Mouse (Mus musculus) monocyte, adult 2 months (primary cell): ENCODE results near the gene Phox2a.

Experiments used
- DNase-seq, 2 experiments: peaks; one replicate each; pipeline ENCODE4 v3.0.0; 2022; ENCODE audit warnings: low spot score in 2 of 2, low read depth in 1 of 2

The Phox2a gene

DNA sequence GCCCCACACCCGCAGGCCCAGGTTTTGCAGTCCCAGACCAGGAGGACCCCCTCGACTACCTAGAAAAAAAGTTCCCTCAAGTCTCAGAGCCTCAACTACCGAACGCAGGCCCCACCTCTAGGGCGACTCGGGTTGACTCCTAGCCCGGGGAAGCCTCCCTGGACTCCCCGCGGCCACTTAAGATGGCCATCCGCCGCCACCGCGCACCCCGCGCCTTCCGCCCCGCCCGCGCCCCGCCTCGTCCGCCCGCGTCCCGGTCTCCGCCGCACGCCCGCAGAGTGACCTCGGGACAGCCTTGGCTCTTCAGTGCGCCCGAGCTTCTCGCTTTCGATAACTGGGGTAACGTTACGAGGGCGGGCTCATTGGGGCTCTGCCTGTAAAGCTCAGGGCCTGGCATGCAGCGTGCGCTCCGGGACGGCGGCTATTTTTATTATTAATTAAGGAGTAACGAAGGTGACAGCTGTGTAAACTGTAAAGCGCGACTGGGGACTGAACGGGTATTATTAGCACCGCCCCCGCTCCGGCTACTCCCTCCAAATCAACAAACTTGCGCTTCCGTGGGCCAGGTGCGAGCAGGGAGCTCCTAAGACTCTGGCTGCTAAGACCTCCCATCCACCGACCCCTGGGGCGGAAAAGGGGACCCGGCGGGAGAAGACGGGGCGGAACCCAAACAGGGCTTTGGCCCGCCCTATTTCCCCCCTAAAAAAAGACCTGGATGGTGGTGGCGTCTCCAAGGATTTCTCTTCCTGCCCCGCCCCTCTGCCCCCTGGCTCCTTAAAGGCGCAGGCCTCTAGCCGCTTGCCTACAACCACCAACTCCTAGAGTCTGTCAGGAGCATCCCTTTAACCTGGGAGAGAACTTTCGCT is 19.7 kb downstream of the Phox2a start, which contains the start of gene Inppl1:
TSS of gene Inppl1 (minus strand) at position 624 of the 866 bp plus-strand sequence.
- peak in 1 of 2 experiments; percentile 28 for DNase-seq

DNA sequence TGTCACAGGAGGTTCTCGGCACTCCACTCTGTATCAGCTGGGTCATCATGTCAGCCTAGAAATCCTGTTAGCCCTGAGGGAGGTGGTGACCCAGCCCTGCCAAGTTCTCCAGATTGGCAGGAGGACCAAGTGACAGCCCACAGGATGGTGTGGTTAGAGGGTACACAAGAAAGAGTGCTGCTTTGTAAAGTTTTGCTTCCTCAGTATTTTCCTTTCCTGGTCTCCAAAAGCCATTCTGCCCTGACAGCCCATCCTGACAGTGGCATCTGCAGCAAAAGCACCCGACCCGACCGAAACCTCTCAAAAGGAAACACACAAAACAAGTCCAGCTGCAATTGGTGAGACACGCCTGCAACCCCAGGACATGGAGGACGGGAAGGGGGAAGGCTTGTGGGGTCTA is 26.1 kb downstream of the Phox2a start:
- no peak for DNase-seq

DNA sequence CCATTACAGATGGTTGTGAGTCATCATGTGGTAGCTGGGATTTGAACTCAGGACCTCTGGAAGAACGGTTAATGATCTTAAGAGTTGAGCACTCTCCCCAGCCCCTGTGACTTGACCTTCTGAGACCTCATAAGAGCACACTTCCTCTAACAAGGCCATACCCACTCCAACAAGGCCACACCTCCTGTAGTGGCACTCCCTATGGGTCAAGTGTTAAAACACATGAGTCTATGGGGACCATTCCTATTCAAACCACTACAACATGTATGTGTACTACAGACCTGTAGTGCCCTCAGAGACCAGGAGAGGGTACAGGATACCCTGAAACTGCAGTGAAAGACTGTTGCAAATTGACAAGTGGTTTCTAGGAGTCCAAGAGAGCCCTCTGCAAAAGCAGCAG is 29.8 kb downstream of the Phox2a start:
- no peak for DNase-seq

DNA sequence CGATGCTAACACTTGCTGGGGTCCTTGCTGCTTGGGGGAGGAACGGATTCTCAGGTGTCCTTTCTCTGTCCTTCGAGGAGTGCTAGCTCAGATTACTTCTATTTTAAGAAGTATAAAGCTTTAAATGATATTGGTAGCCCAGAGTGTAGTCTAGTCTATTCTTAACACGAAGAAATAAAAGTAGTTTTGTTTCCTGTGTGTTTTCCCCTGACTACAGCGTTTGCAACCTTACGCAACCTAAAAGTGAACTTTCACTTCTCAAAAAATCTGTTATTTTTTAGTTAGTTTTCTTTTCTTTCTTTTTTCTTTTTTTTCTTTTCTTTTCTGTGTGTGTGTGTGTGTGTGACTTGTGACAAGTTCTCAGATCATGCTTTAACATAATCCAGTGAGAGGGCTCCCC is 33.6 kb downstream of the Phox2a start:
- no peak for DNase-seq

DNA sequence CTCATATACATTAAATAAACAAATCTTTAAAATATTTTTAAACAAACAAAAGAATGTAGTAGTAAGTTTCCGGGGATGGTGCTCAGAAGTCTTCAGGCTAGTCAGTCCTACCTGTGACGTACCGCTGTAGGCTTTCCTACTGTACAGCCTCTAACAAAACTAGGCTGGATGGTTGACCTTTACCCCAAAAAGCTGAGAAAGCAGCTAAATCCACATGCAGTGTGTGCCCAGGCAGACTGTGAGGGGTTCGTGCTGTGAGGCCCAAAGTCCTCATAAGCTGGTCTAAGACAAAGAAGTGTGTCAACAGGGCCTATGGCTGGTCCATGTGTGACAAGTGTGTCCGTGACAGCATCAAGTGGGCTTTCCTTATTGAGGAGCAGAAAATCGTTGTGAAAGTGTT is 34.7 kb downstream of the Phox2a start:
- no peak for DNase-seq

DNA sequence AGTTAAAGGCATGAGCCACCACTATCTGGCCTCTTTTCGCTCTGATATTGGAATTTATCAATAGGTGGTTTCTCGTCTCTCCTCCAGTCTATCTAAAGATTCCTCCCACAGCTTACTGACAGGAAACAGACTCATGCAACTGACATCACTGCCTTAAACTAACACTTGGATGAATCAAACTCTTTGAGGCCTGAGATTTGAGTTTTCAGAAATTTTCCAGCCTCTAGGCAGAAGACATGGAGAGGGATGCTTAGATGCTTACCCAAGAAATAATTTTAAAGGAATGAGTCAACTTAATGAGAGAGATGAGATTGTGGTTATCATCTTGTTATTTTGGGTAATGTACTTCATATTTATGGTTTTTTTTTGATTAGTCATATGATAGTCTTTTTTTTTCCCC is 35.7 kb downstream of the Phox2a start:
- DNase-seq: no peak

DNA sequence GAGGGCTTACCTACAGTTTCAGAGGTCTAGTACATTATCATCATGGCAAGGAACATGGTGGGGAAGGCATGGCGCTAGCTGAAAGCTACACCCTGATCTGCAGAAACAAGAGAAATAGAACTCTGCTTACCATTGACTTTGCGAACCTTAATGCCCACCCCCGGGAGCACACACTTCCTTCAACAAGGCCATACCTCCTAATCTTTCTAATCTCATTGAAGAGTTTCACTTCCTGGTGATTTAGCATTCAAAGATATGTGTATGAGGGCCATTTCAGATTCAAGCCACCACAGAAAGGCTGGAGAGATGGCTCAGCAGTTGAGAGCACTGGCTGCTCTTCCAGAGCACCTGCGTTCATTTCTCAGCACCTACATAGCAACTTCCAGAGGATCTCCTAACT is 39.0 kb downstream of the Phox2a start, which contains the start of gene Folr2:
TSS of gene Folr2 (minus strand) at position 101 of the 400 bp plus-strand sequence.
- DNase-seq: no peak

DNA sequence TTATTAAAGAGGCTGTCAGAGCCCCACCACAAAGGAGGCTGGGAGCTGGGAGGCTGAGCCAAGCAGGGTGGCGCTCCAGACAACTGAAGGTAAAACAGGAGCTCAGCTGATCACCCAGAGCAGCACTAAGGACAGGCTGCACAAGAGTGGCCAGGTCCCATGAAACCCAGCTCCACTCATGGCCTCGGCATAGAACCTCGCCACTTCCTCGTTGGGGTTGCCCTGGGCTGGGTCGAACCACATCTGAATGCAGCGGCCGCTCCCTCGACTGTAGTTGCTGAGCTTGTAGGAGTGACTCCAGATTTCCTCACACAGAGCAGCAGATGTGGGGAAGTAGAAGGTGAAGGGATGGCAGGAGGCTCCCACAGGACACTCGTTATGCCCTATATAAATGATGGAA is 40.2 kb downstream of the Phox2a start:
- DNase-seq: peak in 1 of 2 experiments; percentile 37

DNA sequence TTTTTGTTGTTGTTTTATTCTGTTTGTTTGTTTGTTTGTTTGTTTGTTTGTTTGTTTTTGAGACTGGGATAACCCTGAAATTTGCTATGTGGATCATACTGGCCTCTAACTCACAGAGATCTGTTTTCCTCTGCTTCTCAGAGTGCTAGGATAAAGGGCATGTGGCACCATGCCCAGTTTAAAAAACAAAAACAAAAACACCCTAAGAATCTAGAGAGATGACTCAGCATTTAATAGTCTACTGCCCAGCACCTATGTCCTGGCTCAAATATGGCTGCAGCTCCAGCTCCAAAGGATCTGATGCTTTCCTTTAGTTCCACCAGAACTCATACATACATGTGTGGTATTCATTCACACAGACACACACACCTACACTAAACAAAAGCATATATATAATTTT is 42.9 kb downstream of the Phox2a start:
- no peak for DNase-seq

DNA sequence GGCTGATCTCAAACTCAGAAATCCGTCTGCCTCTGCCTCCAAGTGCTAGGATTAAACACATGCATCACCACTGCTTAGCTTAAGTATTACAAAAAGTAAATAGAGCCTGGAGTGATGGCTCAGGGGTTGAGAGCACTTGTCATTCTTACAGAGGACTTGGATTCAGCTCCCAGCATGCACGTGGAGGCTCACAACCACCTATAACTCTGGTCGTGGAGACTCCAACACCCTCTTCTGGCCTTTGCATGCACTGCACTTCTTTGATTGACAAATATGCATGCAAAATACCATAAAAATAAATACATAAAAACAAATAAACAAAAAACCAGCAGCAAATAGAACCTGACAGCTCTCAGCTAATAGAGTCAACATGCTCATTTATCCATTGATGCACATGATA is 44.2 kb downstream of the Phox2a start:
- DNase-seq: no peak

DNA sequence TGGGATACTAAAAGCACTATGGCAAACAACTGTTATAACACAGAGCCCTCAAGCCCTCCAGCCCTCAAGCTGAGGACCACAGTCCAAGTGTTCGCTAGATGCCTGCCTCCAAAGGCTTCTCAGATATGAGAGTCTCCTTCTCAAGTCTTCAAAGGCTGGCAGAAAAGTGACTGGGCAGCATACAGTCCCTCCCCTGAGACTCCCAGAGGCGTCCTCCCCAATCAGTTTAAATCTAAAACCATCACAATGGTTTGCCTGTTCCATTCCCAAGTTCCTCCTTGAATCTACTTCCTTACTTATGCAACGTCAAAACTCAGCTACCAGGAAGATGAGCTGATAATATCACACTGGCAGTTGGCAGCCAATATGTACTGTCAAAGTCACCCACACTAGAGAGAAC is 45.3 kb downstream of the Phox2a start, which contains the start of gene Anapc15:
TSS of gene Anapc15 (plus strand) at position 301 of the 400 bp plus-strand sequence.
- no peak for DNase-seq

DNA sequence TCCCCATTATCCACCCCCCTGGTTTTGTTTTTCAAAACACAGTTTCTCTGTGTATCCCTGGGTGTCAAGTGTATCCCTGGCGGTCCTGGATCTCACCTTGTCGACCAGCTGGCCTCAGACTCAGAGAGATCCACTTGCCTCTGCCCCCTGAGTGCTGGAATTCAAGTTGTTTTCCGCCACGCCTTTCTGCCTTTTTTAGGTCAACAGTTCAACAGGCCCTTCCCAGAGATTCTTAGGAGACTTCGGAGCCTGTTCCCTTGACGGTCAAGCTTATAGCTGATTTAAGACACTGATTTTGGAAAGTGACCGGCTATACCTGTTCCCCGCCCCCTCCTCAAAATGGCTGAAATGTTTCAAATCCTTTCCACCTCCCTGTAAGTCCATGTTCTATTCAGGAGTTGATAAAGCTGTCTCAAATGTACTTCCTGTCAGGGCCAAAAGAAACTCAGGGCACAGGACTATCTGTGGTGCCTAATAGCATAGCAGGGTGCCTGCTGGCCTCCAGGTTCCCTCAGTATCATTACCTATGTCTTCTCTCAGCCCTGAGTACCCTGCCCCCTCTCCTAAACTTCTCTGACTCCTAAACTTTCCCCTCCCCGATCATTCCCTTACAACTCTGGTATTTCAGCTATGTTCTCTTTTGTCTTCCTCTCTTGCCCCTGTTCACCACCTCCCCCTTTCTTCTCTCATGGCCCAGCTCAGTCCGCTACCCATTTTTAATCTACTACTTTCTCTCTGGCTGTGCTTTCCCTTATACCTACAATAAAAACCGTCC is 48.6 kb downstream of the Phox2a start:
- DNase-seq: no peak

DNA sequence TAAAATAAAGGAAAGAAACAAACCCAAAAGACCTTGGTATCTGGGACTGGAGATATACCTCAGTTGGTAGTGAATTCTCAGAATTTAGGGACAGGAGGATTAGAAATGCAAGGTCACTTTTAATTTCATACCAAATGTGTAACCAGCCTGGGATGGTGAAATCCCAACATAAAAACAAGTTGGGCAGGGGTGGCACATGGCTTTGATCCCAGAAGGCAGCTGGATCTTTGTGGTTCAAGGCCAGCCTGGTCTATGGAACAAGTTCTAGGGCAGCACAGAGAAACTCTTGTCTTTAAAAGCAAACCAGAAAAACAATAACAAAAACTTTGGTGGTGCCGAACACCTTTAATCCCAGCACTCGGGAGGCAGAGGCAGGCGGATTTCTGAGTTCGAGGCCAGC is 49.4 kb downstream of the Phox2a start:
- DNase-seq: no peak

DNA sequence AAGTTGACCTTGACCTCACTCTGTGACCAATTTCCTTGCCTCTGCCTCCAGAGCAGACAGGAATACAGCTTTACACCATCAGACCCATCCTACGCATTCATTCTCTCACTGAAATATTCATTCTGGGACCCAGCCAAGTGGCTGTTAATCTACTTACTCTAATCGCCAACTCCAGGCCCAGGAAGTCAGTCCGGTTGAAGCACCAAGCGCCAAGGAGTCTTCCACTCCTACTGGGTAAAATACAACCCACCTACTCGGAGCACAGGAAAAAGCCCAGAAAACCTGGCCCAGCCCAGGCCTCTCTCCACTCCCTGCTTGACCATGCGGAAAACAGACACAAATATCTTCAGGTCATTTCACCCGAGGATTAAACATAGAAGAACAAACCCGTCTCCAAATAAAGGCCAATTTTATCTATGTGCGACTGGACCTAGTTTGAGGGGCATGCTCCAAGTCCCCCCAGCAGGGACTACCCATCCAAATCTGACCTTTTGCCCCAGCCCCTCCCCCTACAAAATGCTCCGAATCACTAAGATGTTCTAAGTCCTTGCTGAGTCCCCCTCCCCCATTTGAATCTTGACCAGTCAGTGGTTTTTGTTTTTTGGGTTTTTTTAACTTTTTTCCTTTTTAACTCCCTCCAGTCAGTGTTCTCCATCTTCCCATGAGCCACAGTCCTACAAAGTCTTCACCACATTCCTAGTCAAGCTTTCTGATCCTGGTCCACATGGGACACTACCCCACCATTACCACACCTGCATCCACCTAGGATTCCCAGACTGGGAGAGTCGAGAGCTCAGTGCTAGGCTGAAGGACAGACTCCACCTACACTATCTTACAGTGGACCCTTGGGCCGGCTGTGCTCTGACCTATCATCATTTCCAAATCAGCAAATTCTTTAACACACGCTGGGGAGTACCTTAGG is 50.4 kb downstream of the Phox2a start:
- no peak for DNase-seq

DNA sequence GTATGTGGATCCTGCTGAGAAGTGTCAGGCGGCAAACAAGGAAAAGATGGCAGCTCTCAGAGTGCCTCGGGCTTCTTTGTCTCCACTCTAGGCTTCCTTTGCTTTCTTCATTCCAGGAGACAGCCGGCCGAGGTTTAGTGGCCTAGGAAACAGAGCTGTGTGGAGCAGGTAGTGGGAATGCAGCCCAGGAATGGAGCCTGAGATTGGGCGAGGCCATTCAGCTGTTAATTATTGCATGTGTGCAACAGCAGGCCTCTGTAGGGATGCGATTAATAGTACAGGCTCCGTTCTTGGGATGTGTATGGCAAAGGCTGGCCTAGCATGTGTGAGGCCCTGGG is 51.0 kb downstream of the Phox2a start:
- no peak for DNase-seq

DNA sequence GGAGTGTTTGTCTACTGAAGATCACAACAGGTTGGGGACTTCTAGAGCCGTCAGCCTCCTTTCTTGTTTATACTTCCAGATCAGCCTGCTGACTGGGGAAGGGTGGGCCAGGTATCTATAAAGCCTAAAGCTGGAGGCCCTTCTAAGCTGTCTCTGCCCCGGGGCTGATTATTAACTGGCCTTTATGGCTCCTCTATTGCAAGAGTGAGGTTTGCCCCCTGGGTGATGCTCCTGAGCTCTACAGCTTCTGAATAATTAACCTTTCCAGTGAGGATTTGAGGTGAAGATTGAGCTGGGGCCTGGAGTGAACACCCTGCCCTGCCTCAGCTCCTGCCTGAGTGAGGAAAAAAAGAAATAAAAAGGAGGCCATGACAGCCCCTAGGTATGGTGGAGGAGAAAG is 52.5 kb downstream of the Phox2a start, which contains the start of gene Folr1:
TSS of gene Folr1 (minus strand) at position 160 of the 400 bp plus-strand sequence.
- no peak for DNase-seq

DNA sequence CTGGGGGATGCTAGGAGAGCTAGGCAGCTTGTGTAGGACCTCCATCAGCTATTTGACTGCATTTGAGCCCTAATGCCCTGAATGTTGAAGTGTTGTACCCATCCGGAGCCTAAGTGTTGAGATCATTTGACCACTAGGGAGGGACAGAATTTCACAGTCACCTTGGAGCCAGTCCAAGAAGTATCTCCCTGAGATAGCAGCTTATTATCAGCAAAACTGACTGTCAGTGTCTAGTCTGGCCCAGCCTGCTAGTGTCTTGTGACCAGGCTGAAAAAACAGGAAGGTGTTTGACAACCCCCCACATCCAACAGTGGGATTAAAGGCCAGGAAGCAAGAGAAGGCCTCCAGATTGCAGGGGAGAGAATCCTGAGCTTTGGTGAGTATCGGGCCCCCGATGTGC is 53.2 kb downstream of the Phox2a start:
- DNase-seq: no peak
